Mouse (Mus musculus): Measurements from ENCODE around the gene Tmem263. TPM values are rescaled to one million over a fixed set of nuclear protein-coding genes. Genes with fewer than 3 reads are reported as not detected.

Gene Tmem263
- 12.5 and 18.9 TPM in 2 replicates for polyA plus RNA-seq (2012; rRNA removed)

- peak; percentile 97 for DNase-seq (ENCODE audit: low read depth)
- peak; percentile 91 for TF ChIP-seq POLR2A (IDR thresholded peaks at IDR 0.05; ENCODE audit: borderline replicate concordance, extremely low read depth, insufficient read depth, insufficient read length, poor library complexity, severe bottlenecking)
- no peak for TF ChIP-seq CTCF (IDR thresholded peaks at IDR 0.05; ENCODE audit: borderline replicate concordance, extremely low read depth, insufficient read depth, insufficient read length)
Measured at GRCm38 (mm10) chr10:85102247-85103084, at the start of gene Tmem263, which contains the start of gene Fhl4. Gene Tmem263, plus strand, starts transcription at chr10:85102627. Gene Fhl4, minus strand, starts transcription at chr10:85102495.

DNA sequence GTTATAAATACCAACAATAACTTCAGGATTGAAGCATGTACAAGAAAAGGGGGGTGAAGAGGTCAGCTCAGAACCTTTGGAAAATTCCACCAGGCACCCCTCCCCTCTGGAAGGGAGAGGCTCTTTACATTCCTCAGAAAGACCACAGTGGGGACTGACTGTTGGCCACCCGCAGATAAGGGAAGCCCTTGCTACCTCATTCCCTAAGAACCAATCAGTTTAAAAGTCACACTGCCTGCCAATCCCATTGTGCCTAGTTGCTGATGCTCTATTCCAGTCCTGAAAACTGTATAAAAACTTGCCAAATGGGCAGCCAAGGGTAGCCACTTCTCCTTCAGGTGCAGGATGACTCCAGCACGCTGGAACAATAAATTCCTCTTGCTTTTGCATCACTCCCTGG, 47.6 kb upstream of the Tmem263 start:
- no peak for DNase-seq (ENCODE audit: low read depth)
- TF ChIP-seq POLR2A (IDR thresholded peaks at IDR 0.05; ENCODE audit: borderline replicate concordance, extremely low read depth, insufficient read depth, insufficient read length, poor library complexity, severe bottlenecking) (no peak), CTCF (IDR thresholded peaks at IDR 0.05; ENCODE audit: borderline replicate concordance, extremely low read depth, insufficient read depth, insufficient read length) (no peak)

DNA sequence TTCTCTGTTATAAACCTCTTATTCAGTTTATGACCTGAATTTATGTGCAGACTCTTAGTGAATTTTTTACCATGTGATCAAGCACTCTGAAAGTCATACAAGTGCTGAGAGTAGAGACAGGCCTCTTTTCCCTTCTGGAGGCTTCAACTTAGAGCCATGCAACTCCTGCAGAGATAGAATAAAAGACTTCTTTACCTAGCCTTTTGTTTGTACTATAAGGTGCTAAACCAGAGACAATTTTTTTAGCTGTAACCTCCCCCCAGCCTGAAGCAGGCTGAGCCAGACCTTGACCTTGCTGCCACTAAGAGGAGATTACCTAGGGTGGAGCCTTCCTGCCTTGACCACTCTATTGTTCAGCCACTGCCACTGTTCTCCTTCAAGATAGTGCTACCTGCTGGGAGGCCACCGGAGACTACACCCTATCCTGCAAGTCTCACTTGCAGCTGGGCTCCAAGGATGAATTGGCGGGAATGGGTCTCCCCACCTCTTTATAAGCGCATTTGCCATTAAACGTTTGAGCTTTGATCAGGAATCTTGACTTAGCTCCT, 30.7 kb upstream of the Tmem263 start:
- TF ChIP-seq CTCF (IDR thresholded peaks at IDR 0.05; ENCODE audit: borderline replicate concordance, extremely low read depth, insufficient read depth, insufficient read length) (no peak), POLR2A (IDR thresholded peaks at IDR 0.05; ENCODE audit: borderline replicate concordance, extremely low read depth, insufficient read depth, insufficient read length, poor library complexity, severe bottlenecking) (no peak)
- no peak for DNase-seq (ENCODE audit: low read depth)

DNA sequence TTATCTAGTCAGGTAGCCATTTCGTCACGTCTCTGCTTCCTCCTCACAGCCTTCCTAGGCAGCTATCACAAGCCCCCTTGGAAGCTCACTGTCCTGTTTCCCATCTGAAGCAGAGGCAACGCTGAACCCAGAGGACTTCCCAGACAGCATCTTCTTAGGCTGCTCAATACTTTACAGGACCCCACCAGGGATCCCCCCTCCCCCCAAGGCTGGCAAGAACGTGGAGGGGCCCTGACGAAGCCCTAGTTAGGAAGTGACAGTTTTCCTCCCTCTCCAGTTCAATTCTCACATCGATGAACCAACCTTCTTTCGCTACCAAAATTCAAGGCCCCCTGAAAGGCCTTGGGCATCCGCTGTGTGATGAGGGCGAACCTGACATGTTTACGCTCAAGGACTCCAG, 586 bp upstream of the Tmem263 start:
- TF ChIP-seq CTCF (IDR thresholded peaks at IDR 0.05; ENCODE audit: borderline replicate concordance, extremely low read depth, insufficient read depth, insufficient read length) (no peak), POLR2A (IDR thresholded peaks at IDR 0.05; ENCODE audit: borderline replicate concordance, extremely low read depth, insufficient read depth, insufficient read length, poor library complexity, severe bottlenecking) (no peak)
- DNase-seq (ENCODE audit: low read depth) = peak; percentile 61

DNA sequence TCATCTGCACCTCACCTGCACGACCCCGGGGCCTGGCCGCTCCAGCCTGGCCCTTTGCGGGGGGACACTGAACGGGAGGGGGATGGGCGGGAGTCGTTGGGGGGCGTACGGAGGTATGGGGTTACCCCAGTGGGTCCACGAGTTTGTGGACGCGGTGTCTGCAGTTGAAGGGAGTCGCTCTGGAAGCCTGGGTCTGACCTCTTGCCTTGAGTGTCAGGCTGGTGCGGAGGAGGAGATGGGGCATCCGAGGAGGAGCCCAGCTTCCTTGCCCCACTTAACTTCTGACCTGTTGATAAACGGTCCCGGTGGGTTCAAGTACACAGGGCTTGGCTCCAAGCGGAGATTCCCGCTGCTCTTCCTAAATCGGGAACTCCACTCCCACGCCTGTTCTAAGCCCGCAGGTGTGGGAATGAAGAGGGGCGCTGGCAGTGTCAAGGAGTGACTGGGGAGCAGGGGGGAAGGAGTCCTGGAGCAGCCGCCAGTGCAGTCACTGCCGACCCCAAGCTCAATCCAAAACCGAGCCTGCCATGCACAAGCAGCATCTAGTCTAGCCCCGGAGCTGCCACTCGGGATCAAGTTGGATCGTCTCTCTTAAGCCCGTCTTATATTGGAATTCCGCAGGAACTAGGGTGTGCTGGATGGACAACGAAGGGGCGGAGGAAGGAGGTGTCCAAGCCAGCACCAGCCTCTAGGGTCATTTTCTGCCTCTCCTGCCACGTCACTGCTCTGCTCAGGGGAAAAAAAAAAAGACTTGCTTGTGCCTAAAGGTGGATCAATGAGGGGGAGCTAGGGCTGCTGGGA, 858 bp downstream of the Tmem263 start:
- DNase-seq (ENCODE audit: low read depth) = peak; percentile 34
- TF ChIP-seq CTCF (IDR thresholded peaks at IDR 0.05; ENCODE audit: borderline replicate concordance, extremely low read depth, insufficient read depth, insufficient read length) (no peak), POLR2A (IDR thresholded peaks at IDR 0.05; ENCODE audit: borderline replicate concordance, extremely low read depth, insufficient read depth, insufficient read length, poor library complexity, severe bottlenecking) (no peak)

GRCm38 (mm10) chr10:85114409-85114808, 12.0 kb downstream of the Tmem263 start:
- DNase-seq (ENCODE audit: low read depth) = no peak

DNA sequence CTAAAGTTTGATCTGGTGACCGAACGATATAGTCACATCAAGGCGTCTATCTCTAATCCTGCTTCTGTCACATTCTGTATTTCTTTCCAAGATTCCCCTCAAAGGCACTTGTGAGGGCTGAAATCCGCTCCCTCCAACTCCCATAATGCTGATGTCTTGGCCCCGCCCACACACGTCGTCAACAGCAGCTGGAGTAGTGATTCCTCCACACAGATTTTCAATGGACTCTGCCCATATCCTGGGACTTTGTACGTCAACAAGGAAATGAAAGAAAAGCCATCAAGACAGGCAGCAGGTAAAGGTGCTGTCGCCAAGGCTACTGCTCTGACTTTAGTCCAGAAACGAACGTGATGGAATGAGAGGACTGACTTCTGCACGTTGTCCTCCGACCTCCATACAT, 22.8 kb downstream of the Tmem263 start:
- no peak for DNase-seq (ENCODE audit: low read depth)
- TF ChIP-seq POLR2A (IDR thresholded peaks at IDR 0.05; ENCODE audit: borderline replicate concordance, extremely low read depth, insufficient read depth, insufficient read length, poor library complexity, severe bottlenecking) (no peak), CTCF (IDR thresholded peaks at IDR 0.05; ENCODE audit: borderline replicate concordance, extremely low read depth, insufficient read depth, insufficient read length) (no peak)

More at GRCm38 (mm10) chr10:85114409-85114808, 12.0 kb downstream of the Tmem263 start:
- TF ChIP-seq POLR2A (IDR thresholded peaks at IDR 0.05; ENCODE audit: borderline replicate concordance, extremely low read depth, insufficient read depth, insufficient read length, poor library complexity, severe bottlenecking) (no peak), CTCF (IDR thresholded peaks at IDR 0.05; ENCODE audit: borderline replicate concordance, extremely low read depth, insufficient read depth, insufficient read length) (no peak)

DNA sequence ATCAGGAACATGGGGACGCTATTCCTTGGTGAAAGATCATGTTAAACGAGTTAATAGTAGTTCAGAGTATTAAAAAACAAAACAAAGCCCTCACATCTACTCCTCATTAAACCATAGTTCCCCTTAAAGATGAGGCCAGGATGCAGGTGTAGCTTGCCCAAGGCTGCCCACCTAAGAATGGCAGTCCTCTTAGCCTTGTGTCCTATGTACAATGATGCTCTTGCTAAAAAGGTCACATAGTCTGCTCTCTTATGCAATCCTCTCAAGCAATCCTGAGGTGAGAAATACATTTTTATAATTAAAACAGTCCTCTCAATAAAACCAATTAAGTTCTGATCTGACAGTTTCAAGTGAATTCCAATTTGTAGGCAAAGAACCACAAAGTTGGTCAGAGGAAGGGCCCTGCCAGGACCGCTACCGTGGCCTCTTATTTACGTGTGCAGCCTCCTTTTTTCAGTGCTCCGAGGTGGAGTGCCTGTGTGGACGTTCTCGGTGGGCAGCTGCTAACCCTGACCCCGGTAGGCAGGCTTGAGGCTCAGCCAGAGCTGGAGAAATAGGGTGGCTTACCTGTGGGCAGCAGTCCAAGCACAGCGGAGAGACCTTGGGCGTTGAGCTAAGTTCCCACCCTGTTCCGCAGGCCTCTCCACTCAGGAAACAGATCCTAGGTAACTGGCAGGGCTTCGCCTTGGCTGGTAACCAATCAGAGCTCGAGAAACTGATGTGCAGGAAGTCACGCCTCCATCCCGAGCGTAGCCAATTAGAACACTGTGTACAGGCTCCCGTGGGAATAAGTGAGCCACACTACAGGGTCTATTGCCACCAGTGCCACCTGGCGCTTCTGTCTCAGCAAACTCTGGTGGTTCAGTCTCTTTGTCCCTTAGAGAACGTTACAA, 25.2 kb downstream of the Tmem263 start, which contains the start of gene Mterf2:
Gene Mterf2 (minus strand): TSS at position 633 of the 893 bp plus-strand sequence.
- peak; percentile 22; the same call in 1 of the 2 replicates for TF ChIP-seq POLR2A (IDR thresholded peaks at IDR 0.05; ENCODE audit: borderline replicate concordance, extremely low read depth, insufficient read depth, insufficient read length, poor library complexity, severe bottlenecking)
- TF ChIP-seq CTCF (IDR thresholded peaks at IDR 0.05; ENCODE audit: borderline replicate concordance, extremely low read depth, insufficient read depth, insufficient read length) = peak; percentile 18; the same call in 1 of the 2 replicates
- peak; percentile 100 for DNase-seq (ENCODE audit: low read depth)

- DNase-seq (ENCODE audit: low read depth) = no peak
- TF ChIP-seq CTCF (IDR thresholded peaks at IDR 0.05; ENCODE audit: borderline replicate concordance, extremely low read depth, insufficient read depth, insufficient read length) (no peak), POLR2A (IDR thresholded peaks at IDR 0.05; ENCODE audit: borderline replicate concordance, extremely low read depth, insufficient read depth, insufficient read length, poor library complexity, severe bottlenecking) (no peak)
Measured at GRCm38 (mm10) chr10:85128453-85128852, 26.0 kb downstream of the Tmem263 start.

GRCm38 (mm10) chr10:85136573-85136972, 34.1 kb downstream of the Tmem263 start:
- TF ChIP-seq POLR2A (IDR thresholded peaks at IDR 0.05; ENCODE audit: borderline replicate concordance, extremely low read depth, insufficient read depth, insufficient read length, poor library complexity, severe bottlenecking) (no peak), CTCF (IDR thresholded peaks at IDR 0.05; ENCODE audit: borderline replicate concordance, extremely low read depth, insufficient read depth, insufficient read length) (no peak)
- no peak for DNase-seq (ENCODE audit: low read depth)

Measured in brain, embryonic 14.5 days (tissue).